In genomic region chr11:116019976-116020411, GRCm38 (mm10) we compare ENCODE assay signal across 8 mouse cellular contexts. TPM values are rescaled to one million over a fixed set of nuclear protein-coding genes. Genes with fewer than 3 reads are reported as not detected.
A peak's percentile ranks its signal among the peaks of the same experiment; 100 is the strongest.
DNase-seq lines count a peak whose midpoint lies in the region; ATAC-seq and TF ChIP-seq lines count a peak whose summit lies in the region.

No protein-coding gene starts in this region.

- no peak for TF ChIP-seq CTCF in lung, postnatal 0 days (IDR thresholded peaks at IDR 0.05)

- H3K27ac ChIP-seq in lung, postnatal 0 days (ENCODE audit: low read length): no peak overlapping the region
- peak overlapping the region; percentile 63; the same call in 1 of the 2 replicates for H3K27ac ChIP-seq in embryonic facial prominence, embryonic 15.5 days (replicated peaks)
- H3K27ac ChIP-seq in neural tube, embryonic 13.5 days (replicated peaks): 0 out of 2 replicates have a peak overlapping the region, but pooled peaks have one; percentile 38

- H3K9ac ChIP-seq in lung, postnatal 0 days (replicated peaks; ENCODE audit: low read depth): no peak overlapping the region
- H3K9ac ChIP-seq in embryonic facial prominence, embryonic 15.5 days: no peak overlapping the region
- H3K9ac ChIP-seq in neural tube, embryonic 13.5 days: no peak overlapping the region

- H3K9me3 ChIP-seq in lung, postnatal 0 days (ENCODE audit: low read length): no peaks in the 10 kb centered on the region
- H3K9me3 ChIP-seq in embryonic facial prominence, embryonic 15.5 days (replicated peaks): no peaks in the 10 kb centered on the region
- H3K9me3 ChIP-seq in neural tube, embryonic 13.5 days: no peaks in the 10 kb centered on the region

- peaks cover 10% of the 10 kb centered on the region for H3K36me3 ChIP-seq in lung, postnatal 0 days (ENCODE audit: insufficient read depth, low read length)
- H3K36me3 ChIP-seq in embryonic facial prominence, embryonic 15.5 days: peaks cover 17% of the 10 kb centered on the region
- H3K36me3 ChIP-seq in neural tube, embryonic 13.5 days: peaks cover 22% of the 10 kb centered on the region

- 44% methylated on average over 2 of the region's 2 CpGs for WGBS in lung, postnatal 0 days
- WGBS in embryonic facial prominence, embryonic 15.5 days: 79% methylated on average over 2 of the region's 2 CpGs
- 74% methylated on average over 2 of the region's 2 CpGs for WGBS in neural tube, embryonic 13.5 days

- no peaks in the 10 kb centered on the region; the same call in 1 of the 2 replicates for H3K4me1 ChIP-seq in lung, postnatal 0 days (ENCODE audit: insufficient read depth, low read depth, low read length)
- H3K4me1 ChIP-seq in embryonic facial prominence, embryonic 15.5 days: peaks cover under 1% of the 10 kb centered on the region; the same call in 1 of the 2 replicates
- H3K4me1 ChIP-seq in neural tube, embryonic 13.5 days (replicated peaks): peaks cover 18% of the 10 kb centered on the region

- TF ChIP-seq EP300 in lung, postnatal 0 days (IDR thresholded peaks at IDR 0.05): no peak

- H3K4me2 ChIP-seq in lung, postnatal 0 days (replicated peaks; ENCODE audit: low read depth, low read length): no peak overlapping the region
- no peak overlapping the region for H3K4me2 ChIP-seq in embryonic facial prominence, embryonic 15.5 days (replicated peaks)
- no peak overlapping the region for H3K4me2 ChIP-seq in neural tube, embryonic 13.5 days

- intact Hi-C loops in left cerebral cortex, postnatal 4 days (cut with DNase I): no loop called here

- peak; percentile 37 to 73 for DNase-seq in cerebellum, postnatal 14 days
- no peak for DNase-seq in cerebellum, adult 11 months
- DNase-seq in lung, postnatal 0 days (ENCODE audit: low spot score): peak; percentile 61
- no peak for DNase-seq in lung, postnatal 14 days
- no peak for DNase-seq in left cerebral cortex, postnatal 4 days
- DNase-seq in yolk sac, embryonic 10.5 days (ENCODE audit: low spot score): no peak

- H3K27me3 ChIP-seq in lung, postnatal 0 days (replicated peaks; ENCODE audit: insufficient read depth, low read length): no peaks in the 10 kb centered on the region
- no peaks in the 10 kb centered on the region for H3K27me3 ChIP-seq in embryonic facial prominence, embryonic 15.5 days
- no peaks in the 10 kb centered on the region for H3K27me3 ChIP-seq in neural tube, embryonic 13.5 days

- no peak; the same call in 1 of the 2 replicates for ATAC-seq in lung, postnatal 0 days
- no peak for ATAC-seq in embryonic facial prominence, embryonic 15.5 days (ENCODE audit: insufficient number of reproducible peaks, low FRiP score, low TSS enrichment, low read depth)
- ATAC-seq in neural tube, embryonic 13.5 days (ENCODE audit: low read depth): no peak

- H3K4me3 ChIP-seq in lung, postnatal 0 days (ENCODE audit: low read depth, low read length): no peak overlapping the region
- no peak overlapping the region for H3K4me3 ChIP-seq in embryonic facial prominence, embryonic 15.5 days (replicated peaks)
- no peak overlapping the region for H3K4me3 ChIP-seq in neural tube, embryonic 13.5 days

RNA-seq across cellular contexts. Expression of gene Galk1, which starts 7.5 kb away (rescaled TPM):
- polyA plus RNA-seq in lung, postnatal 0 days (2015; fragmentation: Nextera tagmentation; extraction: Ambion mirVana): 91.0 and 95.6 TPM in 2 replicates
- polyA plus RNA-seq in embryonic facial prominence, embryonic 15.5 days (2015; fragmentation: Nextera tagmentation; extraction: Ambion mirVana): 173 and 176 TPM in 2 replicates
- 73.9 and 74.4 TPM in 2 replicates for polyA plus RNA-seq in neural tube, embryonic 13.5 days (2015; fragmentation: Nextera tagmentation; extraction: Ambion mirVana)
- 10 to 100 TPM; 36.2 to 37.9 TPM for total RNA-seq in left cerebral cortex, postnatal 4 days (2021)

RNA-seq across cellular contexts. Expression of gene H3f3b, which starts 7.8 kb away (rescaled TPM):
- polyA plus RNA-seq in lung, postnatal 0 days (2015; fragmentation: Nextera tagmentation; extraction: Ambion mirVana): 1,667 and 1,708 TPM in 2 replicates
- polyA plus RNA-seq in embryonic facial prominence, embryonic 15.5 days (2015; fragmentation: Nextera tagmentation; extraction: Ambion mirVana): 1,738 and 1,786 TPM in 2 replicates
- 2,165 and 2,421 TPM in 2 replicates for polyA plus RNA-seq in neural tube, embryonic 13.5 days (2015; fragmentation: Nextera tagmentation; extraction: Ambion mirVana)
- 100 to 1,000 TPM; 510 to 587 TPM for total RNA-seq in left cerebral cortex, postnatal 4 days (2021)

RNA-seq across cellular contexts. Expression of gene Unk, which starts 10.1 kb away (rescaled TPM):
- 14.5 and 15.0 TPM in 2 replicates for polyA plus RNA-seq in lung, postnatal 0 days (2015; fragmentation: Nextera tagmentation; extraction: Ambion mirVana)
- polyA plus RNA-seq in embryonic facial prominence, embryonic 15.5 days (2015; fragmentation: Nextera tagmentation; extraction: Ambion mirVana): 36.8 and 42.2 TPM in 2 replicates
- polyA plus RNA-seq in neural tube, embryonic 13.5 days (2015; fragmentation: Nextera tagmentation; extraction: Ambion mirVana): 32.4 and 33.1 TPM in 2 replicates
- total RNA-seq in left cerebral cortex, postnatal 4 days (2021): 10 to 100 TPM; 38.8 to 42.9 TPM

RNA-seq across cellular contexts. Expression of gene Itgb4, which starts 45.5 kb away (rescaled TPM):
- polyA plus RNA-seq in lung, postnatal 0 days (2015; fragmentation: Nextera tagmentation; extraction: Ambion mirVana): 3.8 and 4.2 TPM in 2 replicates
- 21.1 and 21.5 TPM in 2 replicates for polyA plus RNA-seq in embryonic facial prominence, embryonic 15.5 days (2015; fragmentation: Nextera tagmentation; extraction: Ambion mirVana)
- polyA plus RNA-seq in neural tube, embryonic 13.5 days (2015; fragmentation: Nextera tagmentation; extraction: Ambion mirVana): 1.9 and 2.7 TPM in 2 replicates
- total RNA-seq in left cerebral cortex, postnatal 4 days (2021): 1 to 10 TPM; 3.7 to 4.4 TPM

RNA-seq across cellular contexts. Expression of gene Unc13d, which starts 57.8 kb away (rescaled TPM):
- 14.9 and 25.3 TPM in 2 replicates for polyA plus RNA-seq in lung, postnatal 0 days (2015; fragmentation: Nextera tagmentation; extraction: Ambion mirVana)
- 4.3 and 4.8 TPM in 2 replicates for polyA plus RNA-seq in embryonic facial prominence, embryonic 15.5 days (2015; fragmentation: Nextera tagmentation; extraction: Ambion mirVana)
- 0.70 and 1.3 TPM in 2 replicates for polyA plus RNA-seq in neural tube, embryonic 13.5 days (2015; fragmentation: Nextera tagmentation; extraction: Ambion mirVana)
- 1 to 10 TPM in 1 of 2 experiments, under 1 TPM in 1; 0.56 to 1.2 TPM for total RNA-seq in left cerebral cortex, postnatal 4 days (2021)

Comparison
In these comparisons a context has a peak if more than half of its experiments do, and no peak if none do; other contexts are left out.
1. DNase-seq: peak in cerebellum, postnatal 14 days (2 of 2) and lung, postnatal 0 days (single experiment); none in cerebellum, adult 11 months (single experiment), lung, postnatal 14 days (single experiment), left cerebral cortex, postnatal 4 days (single experiment) and yolk sac, embryonic 10.5 days (single experiment).